Mouse (Mus musculus) heart, postnatal 0 days (tissue): ENCODE data around the gene Stag2.

Source experiments
- CTCF ChIP-seq: IDR thresholded peaks from 2 replicates; pipeline ENCODE4 v1.5.1; 2016; ENCODE audit warnings: antibody characterized with exemption, control low read depth, low read depth
- EP300 ChIP-seq: IDR thresholded peaks from 2 replicates; pipeline ENCODE4 v1.6.1; 2016; ENCODE audit warnings: antibody characterized with exemption, low read depth

DNA sequence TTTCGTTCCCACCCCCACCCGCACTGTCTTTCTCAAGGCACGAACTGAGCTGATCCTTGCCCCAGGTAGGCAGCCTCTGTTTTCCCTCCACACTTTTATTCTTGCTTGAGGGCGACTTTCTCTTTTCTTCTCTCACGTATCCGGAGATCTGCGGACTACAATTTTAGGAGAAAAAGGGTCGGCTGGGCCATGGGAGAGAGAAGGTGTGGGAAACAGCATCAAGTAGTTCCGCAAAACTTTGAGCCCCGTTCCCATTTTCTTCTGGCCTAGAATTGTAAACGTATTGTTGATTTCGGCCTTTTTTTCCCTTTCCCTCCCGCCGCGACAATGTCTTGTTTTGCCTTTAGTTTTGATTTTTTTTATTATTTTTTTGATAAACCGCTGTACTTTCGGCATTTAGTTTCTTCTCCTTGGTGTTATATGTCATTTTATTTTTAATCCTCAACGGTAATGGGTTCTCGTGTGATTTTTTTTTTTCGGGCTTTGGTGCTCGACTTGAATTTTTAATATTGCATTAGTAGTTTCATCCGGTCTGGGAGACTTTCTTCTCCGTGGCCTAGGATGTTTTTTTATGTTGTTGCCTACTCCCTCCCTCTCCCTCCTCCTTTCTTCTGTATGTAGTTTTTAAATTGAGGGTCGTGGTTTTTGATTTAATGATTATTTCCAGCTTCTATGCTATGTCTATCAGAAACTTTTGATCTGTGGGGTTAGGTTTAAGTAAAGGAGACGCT is 2.1 kb downstream of the Stag2 start:
- TF ChIP-seq EP300 (no peak), CTCF (no peak)
